Mouse (Mus musculus) heart, postnatal 25 days (tissue): ENCODE results near the gene Gm28230. TPM values are rescaled to one million over a fixed set of nuclear protein-coding genes. Genes with fewer than 3 reads are reported as not detected.

Experiments
- DNase-seq: peaks from one replicate; pipeline ENCODE4 v3.0.0; 2022; ENCODE audit warnings: low spot score
- intact Hi-C: fragments of 180-260 bp; cut with DNase I; formaldehyde crosslinking; loops from one replicate; pipeline ENCODE4 v1.15.1; 2025
- microRNA-seq: library from miRNA; unstranded; fragments of <30 nt; microRNA quantifications from one replicate; pipeline ENCODE4 v1.2.0, GENCODE M21; 2022
- total RNA-seq, 2 experiments: library from RNA; stranded (reverse); gene quantifications; 2 replicates each; pipeline ENCODE4 v1.2.3; 2021

The Gm28230 gene
- total RNA-seq, 2 experiments from 2014 or later: not detected

- DNase-seq: no peak
- intact Hi-C loops: no loop called here
Observed at GRCm38 (mm10) chr2:74751861-74752260, 25.3 kb downstream of the Gm28230 start.

GRCm38 (mm10) chr2:74752431-74753174 is 26.1 kb downstream of the Gm28230 start:
- no peak for DNase-seq

GRCm38 (mm10) chr2:74753175-74753523 is 26.6 kb downstream of the Gm28230 start:
- intact Hi-C loops: no loop called here

More at GRCm38 (mm10) chr2:74752431-74753174, 26.1 kb downstream of the Gm28230 start:
- intact Hi-C loops: no loop called here

GRCm38 (mm10) chr2:74753711-74754110 is 27.2 kb downstream of the Gm28230 start:
- intact Hi-C loops: no loop called here
- DNase-seq: no peak

More at GRCm38 (mm10) chr2:74753175-74753523, 26.6 kb downstream of the Gm28230 start:
- no peak for DNase-seq

- DNase-seq: no peak
- intact Hi-C loops: no loop called here
Observed at GRCm38 (mm10) chr2:74760146-74760545, 33.6 kb downstream of the Gm28230 start.

- DNase-seq: no peak
- intact Hi-C loops: no loop called here
Observed at GRCm38 (mm10) chr2:74761941-74762340, 35.4 kb downstream of the Gm28230 start.

GRCm38 (mm10) chr2:74762522-74763244 is 36.2 kb downstream of the Gm28230 start, which contains the start of gene Hoxd1:
Gene Hoxd1, plus strand, starts transcription at chr2:74762980.
- DNase-seq: no peak
- intact Hi-C loops: no loop called here

GRCm38 (mm10) chr2:74763245-74763735 is 36.8 kb downstream of the Gm28230 start:
- DNase-seq: no peak
- intact Hi-C loops: no loop called here

GRCm38 (mm10) chr2:74763976-74764375 is 37.4 kb downstream of the Gm28230 start:
- DNase-seq: no peak
- intact Hi-C loops: no loop called here

GRCm38 (mm10) chr2:74774359-74774758 is 47.8 kb downstream of the Gm28230 start:
- intact Hi-C loops: no loop called here
- no peak for DNase-seq

- intact Hi-C loops: no loop called here
- DNase-seq: no peak
Observed at GRCm38 (mm10) chr2:74777536-74778275, 51.2 kb downstream of the Gm28230 start.

GRCm38 (mm10) chr2:74781386-74781785 is 54.9 kb downstream of the Gm28230 start:
- DNase-seq: no peak
- intact Hi-C loops: no loop called here

- intact Hi-C loops: no loop called here
- DNase-seq: peak; percentile 5
Observed at GRCm38 (mm10) chr2:74795531-74795930, 69.0 kb downstream of the Gm28230 start.

Small RNAs within 50 kb of the gene (microRNA-seq; reads per million reads assigned to microRNA genes)
- gene Gm44463: not detected
- gene Mir10b: 808 reads per million, percentile 77 among the genes with 10 or more reads in this experiment

Other genes starting within 250 kb of the Gm28230 start
- gene Lnpk, start 147.3 kb upstream of the Gm28230 start, total RNA-seq: 10 to 100 TPM; 17.9 to 20.9 TPM
- not detected for gene Evx2, start 67.2 kb upstream of the Gm28230 start, total RNA-seq
- gene Hoxd13, start 58.4 kb upstream of the Gm28230 start, total RNA-seq: not detected
- not detected for gene Hoxd12, start 51.7 kb upstream of the Gm28230 start, total RNA-seq
- gene Hoxd11, start 47.2 kb upstream of the Gm28230 start, total RNA-seq: not detected
- gene Hoxd10, start 34.8 kb upstream of the Gm28230 start, total RNA-seq: not detected
- under 1 TPM; 0.39 to 0.52 TPM for gene Hoxd9, start 29.0 kb upstream of the Gm28230 start, total RNA-seq
- 1 to 10 TPM; 1.0 to 1.2 TPM for gene Hoxd8, start 22.1 kb upstream of the Gm28230 start, total RNA-seq
- not detected for gene Hoxd3, start 14.8 kb upstream of the Gm28230 start, total RNA-seq
- under 1 TPM; 0.42 to 0.56 TPM for gene Hoxd4, start 14.8 kb upstream of the Gm28230 start, total RNA-seq
- gene Hoxd1, start 36.3 kb downstream of the Gm28230 start, total RNA-seq: not detected
- gene Mtx2, start 99.1 kb downstream of the Gm28230 start, total RNA-seq: 100 to 1,000 TPM; 120 to 122 TPM